Mouse (Mus musculus): ENCODE measurements around the gene Arhgef2. TPM values are rescaled to one million over a fixed set of nuclear protein-coding genes. Genes with fewer than 3 reads are reported as not detected.
A peak's percentile ranks its signal among the peaks of the same experiment; 100 is the strongest.
"Not testable (repeated sequence)": the region's sequence is repeated elsewhere in the genome, so short reads cannot be mapped to it uniquely, and the experiment has no call there.

Gene Arhgef2
- polyA plus RNA-seq (2015; fragmentation: Nextera tagmentation; extraction: Ambion mirVana), result 41.5 and 43.7 TPM in 2 replicates

DNA sequence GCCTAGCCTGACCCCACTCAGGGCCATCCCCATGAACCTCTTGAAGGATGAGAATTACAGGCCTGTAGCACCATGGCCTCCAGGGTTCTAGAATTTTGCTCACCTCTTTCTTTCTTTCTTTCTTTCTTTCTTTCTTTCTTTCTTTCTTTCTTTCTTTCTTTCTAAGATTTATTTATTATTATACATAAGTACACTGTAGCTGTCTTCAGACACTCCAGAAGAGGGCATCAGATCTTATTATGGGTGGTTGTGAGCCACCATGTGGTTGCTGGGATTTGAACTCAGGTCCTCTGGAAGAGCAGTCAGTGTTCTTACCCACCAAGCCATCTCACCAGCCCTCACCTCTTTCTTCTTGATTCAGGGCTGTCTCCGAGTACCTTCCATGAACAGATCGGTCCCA lies at the start of gene Arhgef2:
Gene Arhgef2 (plus strand): TSS at position 301 of the 400 bp plus-strand sequence.
- H3K36me3 ChIP-seq (ENCODE audit: control insufficient read depth, insufficient read depth, low read length); H3K4me1 ChIP-seq (ENCODE audit: control insufficient read depth, insufficient read depth, low read length); H3K27me3 ChIP-seq (replicated peaks; ENCODE audit: control insufficient read depth, insufficient read depth, low read length); H3K4me3 ChIP-seq (ENCODE audit: low read length); H3K9ac ChIP-seq (ENCODE audit: low read depth, low read length); H3K9me3 ChIP-seq (ENCODE audit: control insufficient read depth, low read length); ATAC-seq; H3K27ac ChIP-seq (ENCODE audit: low read length); H3K4me2 ChIP-seq (ENCODE audit: low read depth, low read length): not testable (repeated sequence)
- 85% methylated on average over 2 of the region's 2 CpGs for WGBS

DNA sequence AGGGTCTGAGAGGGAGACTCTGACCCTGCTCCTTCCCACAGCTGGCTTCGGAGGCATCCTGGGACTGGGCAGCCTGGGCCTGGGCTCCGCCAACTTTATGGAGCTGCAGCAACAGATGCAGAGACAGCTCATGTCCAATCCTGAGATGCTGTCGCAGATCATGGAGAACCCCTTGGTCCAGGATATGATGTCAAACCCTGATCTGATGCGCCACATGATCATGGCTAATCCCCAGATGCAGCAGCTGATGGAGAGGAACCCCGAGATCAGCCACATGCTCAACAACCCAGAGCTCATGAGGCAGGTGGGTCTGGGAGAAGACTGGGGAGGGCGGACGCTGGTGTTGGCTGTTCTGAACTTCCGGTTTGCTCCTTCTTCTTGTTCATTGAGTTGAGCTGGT lies 49.1 kb upstream of the Arhgef2 start:
- Histone ChIP-seq H3K4me1 (ENCODE audit: control insufficient read depth, insufficient read depth, low read length) (peaks cover 21% of the 10 kb centered on the region), H3K4me3 (ENCODE audit: low read length) (no peak overlapping the region), H3K4me2 (ENCODE audit: low read depth, low read length) (no peak overlapping the region), H3K9me3 (ENCODE audit: control insufficient read depth, low read length) (no peaks in the 10 kb centered on the region), H3K9ac (ENCODE audit: low read depth, low read length) (no peak overlapping the region), H3K27me3 (replicated peaks; ENCODE audit: control insufficient read depth, insufficient read depth, low read length) (no peaks in the 10 kb centered on the region), H3K36me3 (ENCODE audit: control insufficient read depth, insufficient read depth, low read length) (peaks cover 14% of the 10 kb centered on the region; the same call in 1 of the 2 replicates), H3K27ac (ENCODE audit: low read length) (no peak overlapping the region)
- 96% methylated on average over 8 of the region's 8 CpGs for WGBS
- ATAC-seq, result no peak

DNA sequence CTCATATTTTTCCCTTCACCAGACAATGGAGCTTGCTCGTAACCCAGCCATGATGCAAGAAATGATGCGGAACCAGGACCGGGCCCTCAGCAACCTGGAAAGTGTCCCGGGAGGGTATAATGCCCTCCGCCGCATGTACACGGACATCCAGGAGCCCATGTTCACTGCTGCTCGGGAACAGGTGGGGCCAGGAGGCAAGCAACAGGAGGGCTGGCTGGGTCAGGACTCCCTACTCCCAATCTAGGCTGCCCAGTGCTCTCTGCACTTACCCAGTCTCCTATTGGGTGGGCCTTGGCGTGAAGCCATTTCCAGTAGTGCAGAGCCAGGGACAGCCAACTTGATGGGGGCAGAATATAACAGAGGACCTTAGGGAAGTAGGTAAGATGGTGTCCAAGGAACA lies 46.2 kb upstream of the Arhgef2 start:
- H3K4me1 ChIP-seq (ENCODE audit: control insufficient read depth, insufficient read depth, low read length), result peaks cover 12% of the 10 kb centered on the region
- H3K27ac ChIP-seq (ENCODE audit: low read length), result no peak overlapping the region
- no peaks in the 10 kb centered on the region for H3K9me3 ChIP-seq (ENCODE audit: control insufficient read depth, low read length)
- WGBS, result 93% methylated on average over 9 of the region's 9 CpGs
- H3K9ac ChIP-seq (ENCODE audit: low read depth, low read length), result no peak overlapping the region
- H3K4me3 ChIP-seq (ENCODE audit: low read length), result no peak overlapping the region
- no peak for ATAC-seq
- H3K27me3 ChIP-seq (replicated peaks; ENCODE audit: control insufficient read depth, insufficient read depth, low read length), result no peaks in the 10 kb centered on the region
- peaks cover 34% of the 10 kb centered on the region for H3K36me3 ChIP-seq (ENCODE audit: control insufficient read depth, insufficient read depth, low read length)
- no peak overlapping the region for H3K4me2 ChIP-seq (ENCODE audit: low read depth, low read length)

DNA sequence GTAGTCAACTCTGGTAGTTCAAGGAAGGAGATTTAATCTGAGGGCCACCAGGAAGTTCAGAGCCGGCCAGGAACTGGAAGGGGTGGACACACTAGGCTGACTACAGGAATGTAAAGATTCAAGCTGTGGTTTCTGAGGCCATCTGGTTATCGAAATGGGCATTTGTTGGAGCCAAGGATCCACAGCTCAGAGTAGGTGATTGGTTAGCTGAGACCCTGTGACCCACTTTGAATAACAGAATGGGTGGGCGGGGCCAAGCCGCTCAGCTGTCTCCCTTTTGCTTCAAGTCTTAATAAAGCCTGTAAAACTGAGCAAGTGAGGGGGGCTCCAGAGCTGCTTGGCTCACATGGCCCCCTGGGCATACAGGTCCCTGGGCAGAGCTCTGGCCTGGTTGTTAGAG lies 43.8 kb upstream of the Arhgef2 start:
- WGBS, result 71% methylated on average over 4 of the region's 4 CpGs
- no peak for ATAC-seq
- H3K9me3 ChIP-seq (ENCODE audit: control insufficient read depth, low read length), result no peaks in the 10 kb centered on the region
- no peaks in the 10 kb centered on the region for H3K27me3 ChIP-seq (replicated peaks; ENCODE audit: control insufficient read depth, insufficient read depth, low read length)
- no peak overlapping the region for H3K9ac ChIP-seq (ENCODE audit: low read depth, low read length)
- H3K27ac ChIP-seq (ENCODE audit: low read length), result no peak overlapping the region
- H3K4me1 ChIP-seq (ENCODE audit: control insufficient read depth, insufficient read depth, low read length), result peaks cover 8% of the 10 kb centered on the region; the same call in 1 of the 2 replicates
- no peak overlapping the region for H3K4me3 ChIP-seq (ENCODE audit: low read length)
- H3K36me3 ChIP-seq (ENCODE audit: control insufficient read depth, insufficient read depth, low read length), result peaks cover 35% of the 10 kb centered on the region
- no peak overlapping the region for H3K4me2 ChIP-seq (ENCODE audit: low read depth, low read length)

DNA sequence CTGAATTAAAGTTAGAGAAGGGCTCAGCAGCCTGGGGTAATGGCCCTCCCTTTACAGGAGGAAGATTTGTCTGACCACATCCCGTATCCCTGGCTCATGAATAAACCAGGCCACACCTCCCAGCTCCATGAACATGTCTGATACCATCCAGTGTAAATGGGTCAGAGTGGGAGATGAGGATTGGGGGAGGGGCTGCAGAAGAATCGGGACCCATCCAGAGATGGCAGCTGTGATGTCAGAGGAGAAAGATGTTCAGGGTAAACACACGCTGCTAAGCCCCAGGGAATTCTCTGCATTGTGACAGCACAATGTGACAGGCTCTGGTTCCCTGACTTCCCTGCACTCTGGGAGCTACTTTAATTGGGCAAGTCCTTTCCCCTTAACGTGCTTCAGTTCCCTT lies 42.3 kb upstream of the Arhgef2 start:
- no peak for ATAC-seq
- Histone ChIP-seq H3K4me2 (ENCODE audit: low read depth, low read length) (no peak overlapping the region), H3K9ac (ENCODE audit: low read depth, low read length) (no peak overlapping the region)

DNA sequence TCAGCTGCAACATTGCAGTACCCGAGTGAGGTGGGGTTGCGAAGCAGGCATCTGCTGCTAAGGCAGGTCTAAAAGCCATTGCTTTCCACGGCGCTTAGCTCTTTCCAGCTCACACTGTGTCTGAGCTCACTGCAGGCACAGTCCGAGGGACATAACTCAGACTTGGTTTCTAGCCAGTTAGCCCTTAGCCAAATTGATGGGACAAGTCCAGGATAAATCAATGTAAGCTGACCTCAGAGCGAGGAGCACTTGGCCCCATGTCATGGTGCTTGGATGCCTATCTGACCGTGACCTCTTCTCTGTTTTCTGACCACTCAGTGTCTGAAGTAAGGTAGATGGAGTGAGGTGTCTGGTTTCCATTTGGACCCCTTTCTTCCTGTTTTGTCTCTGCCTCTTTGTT lies 41.8 kb upstream of the Arhgef2 start:
- Histone ChIP-seq H3K27ac (ENCODE audit: low read length) (no peak overlapping the region), H3K4me3 (ENCODE audit: low read length) (no peak overlapping the region), H3K9ac (ENCODE audit: low read depth, low read length) (no peak overlapping the region), H3K36me3 (ENCODE audit: control insufficient read depth, insufficient read depth, low read length) (peaks cover 46% of the 10 kb centered on the region), H3K27me3 (replicated peaks; ENCODE audit: control insufficient read depth, insufficient read depth, low read length) (no peaks in the 10 kb centered on the region), H3K4me2 (ENCODE audit: low read depth, low read length) (no peak overlapping the region), H3K4me1 (ENCODE audit: control insufficient read depth, insufficient read depth, low read length) (peaks cover 8% of the 10 kb centered on the region; the same call in 1 of the 2 replicates), H3K9me3 (ENCODE audit: control insufficient read depth, low read length) (no peaks in the 10 kb centered on the region)
- ATAC-seq, result no peak
- 81% methylated on average over 7 of the region's 7 CpGs for WGBS

More for the DNA sequence above, 42.3 kb upstream of the Arhgef2 start:
- no peak overlapping the region for H3K27ac ChIP-seq (ENCODE audit: low read length)
- H3K36me3 ChIP-seq (ENCODE audit: control insufficient read depth, insufficient read depth, low read length), result peaks cover 44% of the 10 kb centered on the region
- H3K4me3 ChIP-seq (ENCODE audit: low read length), result no peak overlapping the region
- H3K9me3 ChIP-seq (ENCODE audit: control insufficient read depth, low read length), result no peaks in the 10 kb centered on the region
- WGBS, result 63% methylated on average over 4 of the region's 4 CpGs
- peaks cover 8% of the 10 kb centered on the region; the same call in 1 of the 2 replicates for H3K4me1 ChIP-seq (ENCODE audit: control insufficient read depth, insufficient read depth, low read length)
- H3K27me3 ChIP-seq (replicated peaks; ENCODE audit: control insufficient read depth, insufficient read depth, low read length), result no peaks in the 10 kb centered on the region

DNA sequence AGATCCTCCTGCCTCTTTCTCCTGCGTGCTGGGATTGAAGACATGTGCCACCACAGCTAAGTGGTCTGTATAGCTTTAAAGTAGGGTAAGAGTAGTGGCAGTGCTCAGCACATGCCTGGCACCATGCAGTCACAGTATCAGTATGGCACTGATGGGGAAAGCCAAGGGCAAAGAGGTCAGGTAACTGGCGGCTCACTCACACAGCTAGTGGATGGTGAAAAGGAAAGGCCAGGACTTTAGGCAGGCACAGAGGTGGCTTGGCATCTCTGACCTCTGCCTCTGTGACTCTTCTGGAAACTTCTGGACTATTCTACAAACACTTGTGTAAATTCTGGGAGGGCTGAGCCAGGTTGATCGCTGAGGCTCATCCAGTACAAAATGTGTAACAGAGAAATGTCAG lies 39.6 kb upstream of the Arhgef2 start:
- H3K27ac ChIP-seq (ENCODE audit: low read length), result peak overlapping the region; percentile 71
- H3K9ac ChIP-seq (ENCODE audit: low read depth, low read length), result no peak overlapping the region
- peaks cover 8% of the 10 kb centered on the region; the same call in 1 of the 2 replicates for H3K4me1 ChIP-seq (ENCODE audit: control insufficient read depth, insufficient read depth, low read length)
- H3K36me3 ChIP-seq (ENCODE audit: control insufficient read depth, insufficient read depth, low read length), result peaks cover 42% of the 10 kb centered on the region
- H3K27me3 ChIP-seq (replicated peaks; ENCODE audit: control insufficient read depth, insufficient read depth, low read length), result no peaks in the 10 kb centered on the region
- 0 out of 2 replicates have a peak, but pooled peaks have one; percentile 4 for ATAC-seq
- no peaks in the 10 kb centered on the region for H3K9me3 ChIP-seq (ENCODE audit: control insufficient read depth, low read length)
- no peak overlapping the region for H3K4me2 ChIP-seq (ENCODE audit: low read depth, low read length)
- no peak overlapping the region for H3K4me3 ChIP-seq (ENCODE audit: low read length)
- WGBS, result 91% methylated on average over 3 of the region's 3 CpGs

DNA sequence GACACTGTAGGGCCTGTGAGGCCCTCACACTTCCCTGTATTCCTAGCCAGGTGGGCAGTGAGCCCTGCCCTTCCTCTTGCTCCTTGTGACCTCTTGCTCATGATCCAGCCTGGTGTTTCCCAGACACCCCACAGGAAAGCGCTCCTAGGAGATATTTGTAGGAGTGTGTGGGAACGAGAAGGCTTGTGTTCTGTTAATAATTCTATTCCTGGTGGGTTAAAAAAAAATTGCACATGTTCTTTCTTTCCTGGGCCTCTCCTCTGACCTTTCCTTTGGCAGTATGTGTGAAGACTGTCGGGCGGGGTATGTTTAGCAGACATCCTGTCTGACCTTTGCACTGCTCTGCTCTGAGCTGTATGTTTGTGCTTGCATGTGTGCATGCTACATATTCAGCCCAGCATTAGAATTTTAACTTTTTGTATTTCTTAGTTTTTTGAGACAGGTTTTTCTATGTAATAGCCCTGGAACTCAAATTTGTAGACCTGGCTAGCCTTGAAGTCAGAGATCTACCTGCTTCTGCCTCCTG lies 39.2 kb upstream of the Arhgef2 start:
- Histone ChIP-seq H3K4me1 (ENCODE audit: control insufficient read depth, insufficient read depth, low read length) (peaks cover 8% of the 10 kb centered on the region; the same call in 1 of the 2 replicates), H3K4me2 (ENCODE audit: low read depth, low read length) (no peak overlapping the region), H3K36me3 (ENCODE audit: control insufficient read depth, insufficient read depth, low read length) (peaks cover 38% of the 10 kb centered on the region), H3K27ac (ENCODE audit: low read length) (peak overlapping the region; percentile 71), H3K4me3 (ENCODE audit: low read length) (no peak overlapping the region), H3K9me3 (ENCODE audit: control insufficient read depth, low read length) (no peaks in the 10 kb centered on the region), H3K9ac (ENCODE audit: low read depth, low read length) (no peak overlapping the region), H3K27me3 (replicated peaks; ENCODE audit: control insufficient read depth, insufficient read depth, low read length) (no peaks in the 10 kb centered on the region)
- peak; percentile 73 for ATAC-seq
- WGBS, result 59% methylated on average over 4 of the region's 4 CpGs

DNA sequence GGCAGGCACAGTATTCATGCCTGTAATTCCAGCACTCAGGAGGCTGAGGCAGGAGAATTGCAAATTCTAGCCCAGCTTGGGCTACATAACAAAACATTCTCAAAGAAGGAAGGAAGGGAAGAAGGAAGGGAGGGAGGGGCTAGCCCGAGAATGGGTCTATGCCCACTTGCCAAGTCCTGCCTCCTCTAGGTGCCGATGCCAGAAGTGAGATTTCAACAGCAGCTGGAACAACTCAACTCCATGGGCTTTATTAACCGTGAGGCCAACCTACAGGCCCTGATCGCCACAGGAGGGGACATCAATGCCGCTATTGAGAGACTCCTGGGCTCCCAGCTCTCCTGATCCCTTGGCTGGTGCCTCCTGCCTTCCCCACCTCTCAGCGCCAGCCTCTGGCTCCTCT lies 37.9 kb upstream of the Arhgef2 start:
- Histone ChIP-seq H3K9me3 (ENCODE audit: control insufficient read depth, low read length) (no peaks in the 10 kb centered on the region), H3K27ac (ENCODE audit: low read length) (peak overlapping the region; percentile 74; the same call in 1 of the 2 replicates), H3K4me3 (ENCODE audit: low read length) (no peak overlapping the region), H3K36me3 (ENCODE audit: control insufficient read depth, insufficient read depth, low read length) (peaks cover 33% of the 10 kb centered on the region), H3K4me2 (ENCODE audit: low read depth, low read length) (no peak overlapping the region), H3K9ac (ENCODE audit: low read depth, low read length) (no peak overlapping the region), H3K27me3 (replicated peaks; ENCODE audit: control insufficient read depth, insufficient read depth, low read length) (no peaks in the 10 kb centered on the region), H3K4me1 (ENCODE audit: control insufficient read depth, insufficient read depth, low read length) (peaks cover 8% of the 10 kb centered on the region; the same call in 1 of the 2 replicates)
- no peak for ATAC-seq
- 92% methylated on average over 6 of the region's 6 CpGs for WGBS

DNA sequence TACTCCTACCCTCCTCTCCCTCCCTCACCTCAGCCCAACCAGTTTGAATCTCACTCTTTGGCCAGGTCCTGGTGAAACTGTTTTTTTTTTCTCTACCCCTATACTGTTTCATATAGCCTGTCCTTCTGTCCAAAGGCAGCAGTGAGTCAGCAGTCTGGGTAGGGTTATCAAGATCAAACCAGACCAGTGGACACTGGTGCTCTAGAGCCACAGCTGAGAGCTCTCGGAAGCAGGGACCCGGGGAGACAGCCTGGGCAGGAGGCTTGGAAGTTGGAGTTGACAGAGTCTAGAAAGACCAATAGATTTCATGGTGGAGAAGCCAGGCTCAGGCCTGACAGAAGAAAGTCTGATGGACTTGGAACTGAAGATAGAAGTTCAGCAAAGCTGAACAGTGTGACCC lies 37.2 kb upstream of the Arhgef2 start:
- no peak overlapping the region for H3K4me3 ChIP-seq (ENCODE audit: low read length)
- H3K4me1 ChIP-seq (ENCODE audit: control insufficient read depth, insufficient read depth, low read length), result peaks cover 8% of the 10 kb centered on the region; the same call in 1 of the 2 replicates
- peaks cover 27% of the 10 kb centered on the region for H3K36me3 ChIP-seq (ENCODE audit: control insufficient read depth, insufficient read depth, low read length)
- no peak overlapping the region for H3K4me2 ChIP-seq (ENCODE audit: low read depth, low read length)
- 94% methylated on average over 2 of the region's 2 CpGs for WGBS
- H3K27ac ChIP-seq (ENCODE audit: low read length), result peak overlapping the region; percentile 74
- no peaks in the 10 kb centered on the region for H3K27me3 ChIP-seq (replicated peaks; ENCODE audit: control insufficient read depth, insufficient read depth, low read length)
- no peaks in the 10 kb centered on the region for H3K9me3 ChIP-seq (ENCODE audit: control insufficient read depth, low read length)
- no peak overlapping the region for H3K9ac ChIP-seq (ENCODE audit: low read depth, low read length)
- peak; percentile 45 for ATAC-seq

Measured in intestine, embryonic 16.5 days (tissue).